Mouse (Mus musculus) erythroblast, embryonic 14.5 days (primary cell): ENCODE results near the gene Slc26a3.

Source experiments
- GATA1 ChIP-seq: IDR thresholded peaks from 2 replicates; pipeline ENCODE4 v1.6.1; 2012; ENCODE audit warnings: low read length, inconsistent platforms, mixed read lengths
- TAL1 ChIP-seq: IDR thresholded peaks from 3 replicates; pipeline ENCODE4 v1.6.1; 2012; ENCODE audit warnings: low read length, inconsistent platforms, mixed read lengths

GRCm38 (mm10) chr12:31449341-31449740, 58.7 kb downstream of the Slc26a3 start:
- TF ChIP-seq TAL1 (no peak), GATA1 (no peak)
